In the genomic region with DNA sequence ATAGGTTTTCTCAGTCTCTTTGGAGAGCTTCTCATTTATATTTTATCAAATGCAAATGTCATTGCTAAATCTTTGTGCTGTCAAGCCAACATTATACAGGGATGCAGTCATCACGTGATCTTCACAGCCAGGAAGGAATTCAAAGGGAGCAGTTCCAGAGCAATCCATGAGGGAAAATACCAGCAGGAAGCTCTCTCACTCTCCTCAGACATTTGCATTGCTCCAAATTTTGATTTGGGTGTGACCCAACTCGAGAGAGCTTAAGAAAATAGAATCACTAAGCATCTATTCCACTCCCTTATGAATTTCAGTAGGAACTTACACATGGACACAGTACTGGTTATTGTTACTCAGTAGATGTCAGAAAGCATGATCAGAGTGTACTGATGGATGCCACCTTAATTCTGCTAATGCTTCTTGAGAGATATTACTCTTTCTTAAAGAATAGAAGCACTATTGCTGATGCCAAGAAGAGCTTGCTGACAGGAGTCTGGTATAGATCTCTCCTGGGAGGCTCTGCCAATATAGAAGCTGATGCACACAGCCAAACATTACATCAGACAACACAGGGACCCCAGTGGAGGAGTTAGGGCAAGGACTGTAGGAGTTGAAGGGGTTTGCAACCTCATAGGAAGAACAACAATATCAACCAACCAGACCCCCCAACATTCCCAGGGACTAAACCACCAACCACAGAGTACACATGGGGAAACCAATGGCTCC, we compare ENCODE assay signal across 20 mouse cellular contexts.
DNase-seq lines count a peak whose midpoint lies in the region; ATAC-seq and TF ChIP-seq lines count a peak whose summit lies in the region.
"Had no signal": no experiment of that assay in that cellular context is flagged by ENCODE, and none has a peak within 500 bp of the region (broad histone marks: within the 10 kb centered on the region; RNA-seq: fewer than 3 reads in every experiment).

No protein-coding gene starts in this region.

- ATAC-seq in midbrain, embryonic 14.5 days (ENCODE audit: low FRiP score, low TSS enrichment) = peak; percentile 20; the same call in 1 of the 2 replicates
- no peak for ATAC-seq in midbrain, embryonic 16.5 days
- peak; percentile 89 for ATAC-seq in forebrain, postnatal 0 days
- ATAC-seq: intestine, embryonic 16.5 days; liver, embryonic 12.5 days; midbrain, embryonic 15.5 days had no signal

- no peaks in the 10 kb centered on the region for H3K27me3 ChIP-seq in midbrain, embryonic 14.5 days (ENCODE audit: control insufficient read depth, insufficient read depth, low read length)
- no peaks in the 10 kb centered on the region for H3K27me3 ChIP-seq in midbrain, embryonic 16.5 days (ENCODE audit: control insufficient read depth, insufficient read depth, low read depth, low read length)
- H3K27me3 ChIP-seq in forebrain, postnatal 0 days (ENCODE audit: insufficient read depth, low read length) = no peaks in the 10 kb centered on the region
- H3K27me3 ChIP-seq: hindbrain, embryonic 15.5 days; limb, embryonic 12.5 days; liver, embryonic 12.5 days; megakaryocyte, embryonic 14.5 days; midbrain, embryonic 15.5 days had no signal

- H3K4me2 ChIP-seq in midbrain, embryonic 14.5 days (ENCODE audit: low read length) = no peak overlapping the region
- no peak overlapping the region for H3K4me2 ChIP-seq in midbrain, embryonic 16.5 days (ENCODE audit: low read length)
- no peak overlapping the region for H3K4me2 ChIP-seq in forebrain, postnatal 0 days (ENCODE audit: low read depth)
- H3K4me2 ChIP-seq: hindbrain, embryonic 15.5 days; limb, embryonic 12.5 days; liver, embryonic 12.5 days; midbrain, embryonic 15.5 days had no signal

- no peak overlapping the region for H3K27ac ChIP-seq in midbrain, embryonic 14.5 days (replicated peaks; ENCODE audit: low read depth, low read length)
- no peak overlapping the region for H3K27ac ChIP-seq in midbrain, embryonic 16.5 days (ENCODE audit: low read length)
- no peak overlapping the region; the same call in 1 of the 2 replicates for H3K27ac ChIP-seq in forebrain, postnatal 0 days (ENCODE audit: low read depth, low read length)
- H3K27ac ChIP-seq: hindbrain, embryonic 15.5 days; limb, embryonic 12.5 days; liver, embryonic 12.5 days; midbrain, embryonic 15.5 days had no signal

- DNase-seq in heart, adult 11 months = peak; percentile 84
- no peak for DNase-seq in heart, postnatal 36 days
- DNase-seq in midbrain, embryonic 14.5 days = peak; percentile 5
- peak; percentile 50 for DNase-seq in brain, embryonic 18.5 days (ENCODE audit: low read depth, low spot score)
- DNase-seq in forebrain, postnatal 0 days = peak; percentile 70
- DNase-seq in cerebellum, adult 8-10 months = no peak
- DNase-seq in urinary bladder, adult 2 months (ENCODE audit: low spot score) = no peak
- DNase-seq: adrenal gland, adult 2 months; cerebellum, adult 11 months; cerebellum, postnatal 25 days; kidney, postnatal 36 days; lung, adult 2 months; thymus, postnatal 4 days had no signal

- H3K9ac ChIP-seq in midbrain, embryonic 14.5 days (replicated peaks; ENCODE audit: low read length) = no peak overlapping the region
- H3K9ac ChIP-seq in midbrain, embryonic 16.5 days (ENCODE audit: low read depth, low read length) = no peak overlapping the region
- H3K9ac ChIP-seq in forebrain, postnatal 0 days = no peak overlapping the region
- H3K9ac ChIP-seq: hindbrain, embryonic 15.5 days; limb, embryonic 12.5 days; liver, embryonic 12.5 days; midbrain, embryonic 15.5 days had no signal

- H3K4me3 ChIP-seq in midbrain, embryonic 14.5 days (replicated peaks; ENCODE audit: low read depth, low read length) = no peak overlapping the region
- no peak overlapping the region for H3K4me3 ChIP-seq in midbrain, embryonic 16.5 days (ENCODE audit: low read depth, low read length)
- no peak overlapping the region for H3K4me3 ChIP-seq in forebrain, postnatal 0 days (ENCODE audit: low read depth, low read length)
- H3K4me3 ChIP-seq: hindbrain, embryonic 15.5 days; limb, embryonic 12.5 days; liver, embryonic 12.5 days; megakaryocyte, embryonic 14.5 days; midbrain, embryonic 15.5 days had no signal

- H3K36me3 ChIP-seq in midbrain, embryonic 14.5 days (ENCODE audit: control insufficient read depth, insufficient read depth, low read length) = no peaks in the 10 kb centered on the region
- H3K36me3 ChIP-seq in midbrain, embryonic 16.5 days (ENCODE audit: control insufficient read depth, insufficient read depth, low read length) = no peaks in the 10 kb centered on the region
- H3K36me3 ChIP-seq in forebrain, postnatal 0 days (ENCODE audit: insufficient read depth) = no peaks in the 10 kb centered on the region
- H3K36me3 ChIP-seq: hindbrain, embryonic 15.5 days; limb, embryonic 12.5 days; liver, embryonic 12.5 days; midbrain, embryonic 15.5 days had no signal

- no peaks in the 10 kb centered on the region for H3K9me3 ChIP-seq in midbrain, embryonic 14.5 days (ENCODE audit: control insufficient read depth, low read length)
- no peaks in the 10 kb centered on the region for H3K9me3 ChIP-seq in midbrain, embryonic 16.5 days (replicated peaks; ENCODE audit: control insufficient read depth, low read length, poor library complexity, severe bottlenecking)
- no peaks in the 10 kb centered on the region for H3K9me3 ChIP-seq in forebrain, postnatal 0 days (ENCODE audit: low read length)
- H3K9me3 ChIP-seq: hindbrain, embryonic 15.5 days; limb, embryonic 12.5 days; liver, embryonic 12.5 days; megakaryocyte, embryonic 14.5 days; midbrain, embryonic 15.5 days had no signal

- H3K4me1 ChIP-seq in midbrain, embryonic 14.5 days (ENCODE audit: control insufficient read depth, insufficient read depth, low read length) = no peaks in the 10 kb centered on the region; the same call in 1 of the 2 replicates
- no peaks in the 10 kb centered on the region for H3K4me1 ChIP-seq in midbrain, embryonic 16.5 days (ENCODE audit: control insufficient read depth, insufficient read depth, low read length)
- H3K4me1 ChIP-seq in forebrain, postnatal 0 days (ENCODE audit: insufficient read depth) = no peaks in the 10 kb centered on the region; the same call in 1 of the 2 replicates
- H3K4me1 ChIP-seq: hindbrain, embryonic 15.5 days; limb, embryonic 12.5 days; liver, embryonic 12.5 days; megakaryocyte, embryonic 14.5 days; midbrain, embryonic 15.5 days had no signal

- 40% methylated on average over 2 of the region's 2 CpGs for WGBS in midbrain, embryonic 14.5 days
- WGBS in midbrain, embryonic 16.5 days = 56% methylated on average over 2 of the region's 2 CpGs
- 34% methylated on average over 2 of the region's 2 CpGs for WGBS in forebrain, postnatal 0 days

- no peak for TF ChIP-seq CTCF in forebrain, postnatal 0 days (IDR thresholded peaks at IDR 0.05; ENCODE audit: low read depth)

- intact Hi-C loops in heart, postnatal 36 days (cut with DNase I) = no loop called here

Comparison
In these comparisons a context has a peak if more than half of its experiments do, and no peak if none do; other contexts are left out.
1. DNase-seq: peak in heart, adult 11 months (single experiment), midbrain, embryonic 14.5 days (single experiment), brain, embryonic 18.5 days (single experiment) and forebrain, postnatal 0 days (single experiment); none in heart, postnatal 36 days (0 of 2), cerebellum, adult 8-10 months (single experiment) and urinary bladder, adult 2 months (single experiment).